Mouse (Mus musculus): ENCODE data around the gene Htr1a.

- TF ChIP-seq CTCF (IDR thresholded peaks at IDR 0.05; ENCODE audit: extremely low read depth, insufficient read depth, low read length) (no peak), POLR2A (IDR thresholded peaks at IDR 0.05; ENCODE audit: extremely low read depth, insufficient read depth, low read length) (no peak)
These were observed 9.8 kb upstream of the Htr1a start for GRCm38 (mm10) chr13:105433630-105434029.
